Mouse (Mus musculus): Measurements from ENCODE around the gene Vmn1r208. TPM values are rescaled to one million over a fixed set of nuclear protein-coding genes. Genes with fewer than 3 reads are reported as not detected.

The Vmn1r208 gene
- 1 to 10 TPM in 1 of 2 experiments, under 1 TPM in 1; 0.20 to 1.1 TPM for polyA plus RNA-seq (2017; shearing (Covaris generic))

GRCm38 (mm10) chr13:22777300-22777699 is at the start of gene Vmn1r208:
Gene Vmn1r208 (minus strand): TSS chr13:22777400.

GRCm38 (mm10) chr13:22809582-22809981 is 32.4 kb upstream of the Vmn1r208 start, which contains the start of gene Vmn1r209:
Gene Vmn1r209 (minus strand): TSS chr13:22809682.

GRCm38 (mm10) chr13:22729529-22729928 is 47.7 kb downstream of the Vmn1r208 start, which contains the start of gene Vmn1r207-ps:
Gene Vmn1r207-ps (minus strand): TSS chr13:22729629.

Other genes with a start within 250 kb of the Vmn1r208 start
- gene Vmn1r204, start 224.2 kb downstream of the Vmn1r208 start, polyA plus RNA-seq (2017; shearing (Covaris generic)): not detected
- not detected for gene Vmn1r205, start 184.4 kb downstream of the Vmn1r208 start, polyA plus RNA-seq (2017; shearing (Covaris generic))
- not detected for gene Vmn1r206, start 153.1 kb downstream of the Vmn1r208 start, polyA plus RNA-seq (2017; shearing (Covaris generic))
- gene Vmn1r207-ps, start 47.8 kb downstream of the Vmn1r208 start, polyA plus RNA-seq (2017; shearing (Covaris generic)): under 1 TPM; 0.12 to 0.76 TPM
- gene Vmn1r209, start 32.3 kb upstream of the Vmn1r208 start, polyA plus RNA-seq (2017; shearing (Covaris generic)): under 1 TPM; 0.06 to 0.56 TPM
- gene Vmn1r210, start 53.9 kb upstream of the Vmn1r208 start, polyA plus RNA-seq (2017; shearing (Covaris generic)): 1 to 10 TPM in 1 of 2 experiments, under 1 TPM in 1; 0.34 to 1.1 TPM
- gene Vmn1r211, start 80.2 kb upstream of the Vmn1r208 start, polyA plus RNA-seq (2017; shearing (Covaris generic)): not detected
- gene Vmn1r212, start 106.8 kb upstream of the Vmn1r208 start, polyA plus RNA-seq (2017; shearing (Covaris generic)): not detected
- gene Vmn1r213, start 230.3 kb upstream of the Vmn1r208 start, polyA plus RNA-seq (2017; shearing (Covaris generic)): not detected

Data from inflammation-experienced regulatory T-cells (primary cell).